Mouse (Mus musculus) kidney, postnatal 0 days (tissue): Measurements from ENCODE around the gene Fbrsl1. TPM values are rescaled to one million over a fixed set of nuclear protein-coding genes. Genes with fewer than 3 reads are reported as not detected.

Experiments
- ATAC-seq: fragments of 200-750 bp; cut with Nextera tagmentation; replicated peaks from 2 replicates; pipeline ENCODE4 v1.8.0; 2017; ENCODE audit warnings: low read depth, moderate number of reproducible peaks, moderate TSS enrichment, moderate library complexity; ENCODE audit not compliant: low FRiP score
- DNase-seq: peaks from one replicate; pipeline ENCODE4 v3.0.0-alpha.2; 2016; ENCODE audit warnings: low spot score
- H3K27ac ChIP-seq: fragments of 300-500 bp; sonication (generic); 2 replicates; pipeline ENCODE4 v1.5.1; 2014; ENCODE audit warnings: mild to moderate bottlenecking
- H3K27me3 ChIP-seq: fragments of 300-500 bp; sonication (generic); 2 replicates; pipeline ENCODE4 v1.6.1; 2014; ENCODE audit warnings: low read length, mixed read lengths; ENCODE audit not compliant: insufficient read depth
- H3K36me3 ChIP-seq: fragments of 300-500 bp; sonication (generic); 2 replicates; pipeline ENCODE4 v1.6.1; 2014; ENCODE audit warnings: low read length, mixed read lengths; ENCODE audit not compliant: insufficient read depth
- H3K4me1 ChIP-seq: fragments of 300-500 bp; sonication (generic); replicated peaks from 2 replicates; pipeline ENCODE4 v1.6.1; 2014; ENCODE audit warnings: antibody characterized with exemption, low read length, mixed read lengths; ENCODE audit not compliant: insufficient read depth
- H3K4me2 ChIP-seq: fragments of 300-500 bp; sonication (generic); 2 replicates; pipeline ENCODE4 v1.6.1; 2014; ENCODE audit warnings: mild to moderate bottlenecking, low read length, moderate library complexity, mixed read lengths
- H3K4me3 ChIP-seq: fragments of 300-500 bp; sonication (generic); replicated peaks from 2 replicates; pipeline ENCODE4 v1.5.1; 2014; ENCODE audit warnings: low read depth, low read length
- H3K9ac ChIP-seq: fragments of 300-500 bp; sonication (generic); 2 replicates; pipeline ENCODE4 v1.6.1; 2014; ENCODE audit warnings: low read depth, low read length
- H3K9me3 ChIP-seq: fragments of 300-500 bp; sonication (generic); replicated peaks from 2 replicates; pipeline ENCODE4 v1.6.1; 2016; ENCODE audit warnings: low read length, inconsistent platforms, mixed read lengths
- CTCF ChIP-seq: IDR thresholded peaks from 2 replicates; pipeline ENCODE4 v1.5.1; 2016; ENCODE audit warnings: antibody characterized with exemption, low read depth, mild to moderate bottlenecking, moderate library complexity
- WGBS: fragments of 180-500 bp; shearing (Covaris S2); extraction: QIAGEN DNeasy Blood & Tissue Kit; methylation state at CpG from one replicate; pipeline ENCODE4 v1.1.7; 2014; 5-methylcytosine and 5-hydroxymethylcytosine counted together
- polyA plus RNA-seq: library from polyadenylated mRNA; unstranded; fragments of >200 nt; fragmentation: Nextera tagmentation; extraction: Ambion mirVana; gene quantifications from 2 replicates; pipeline ENCODE4 v1.2.1, GENCODE M21; 2015

Gene Fbrsl1
- polyA plus RNA-seq, 1 experiment from 2014 or later = 14.0 TPM

DNA sequence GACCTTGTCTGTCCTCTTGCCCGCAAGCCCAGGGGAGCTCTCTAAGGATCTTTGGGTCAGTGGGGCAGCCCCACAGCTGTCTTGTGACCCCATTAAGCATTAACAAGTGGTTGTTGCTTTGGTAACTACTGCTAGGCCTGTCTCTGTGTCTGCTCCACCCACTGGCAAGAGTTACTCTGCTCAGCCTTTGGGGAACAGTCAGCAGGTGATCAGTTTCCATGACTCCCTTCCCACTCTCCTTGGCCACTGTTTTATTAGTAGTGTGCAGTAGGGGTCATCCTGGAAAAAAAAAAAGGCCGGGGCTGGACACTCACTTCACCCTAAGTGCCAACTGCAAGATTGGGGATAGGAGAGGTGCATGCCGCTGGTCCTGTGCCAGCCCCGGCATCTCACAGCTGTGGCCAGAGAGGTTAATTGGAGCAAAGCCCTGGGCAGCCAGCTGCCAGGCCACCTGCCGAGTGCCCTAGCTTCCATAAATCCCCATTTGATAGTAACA, 23.7 kb upstream of the Fbrsl1 start:
- H3K4me1 ChIP-seq = no peaks in the 10 kb centered on the region
- WGBS = 30% methylated on average over 5 of the region's 5 CpGs
- ATAC-seq (peak; percentile 84), DNase-seq (peak; percentile 31)
- H3K4me2 ChIP-seq = no peak overlapping the region
- H3K4me3 ChIP-seq = no peak overlapping the region
- H3K27ac ChIP-seq = no peak overlapping the region; the same call in 1 of the 2 replicates
- H3K9ac ChIP-seq = no peak overlapping the region
- H3K27me3 ChIP-seq = no peaks in the 10 kb centered on the region
- H3K9me3 ChIP-seq = no peaks in the 10 kb centered on the region
- no peak for TF ChIP-seq CTCF
- H3K36me3 ChIP-seq = no peaks in the 10 kb centered on the region

DNA sequence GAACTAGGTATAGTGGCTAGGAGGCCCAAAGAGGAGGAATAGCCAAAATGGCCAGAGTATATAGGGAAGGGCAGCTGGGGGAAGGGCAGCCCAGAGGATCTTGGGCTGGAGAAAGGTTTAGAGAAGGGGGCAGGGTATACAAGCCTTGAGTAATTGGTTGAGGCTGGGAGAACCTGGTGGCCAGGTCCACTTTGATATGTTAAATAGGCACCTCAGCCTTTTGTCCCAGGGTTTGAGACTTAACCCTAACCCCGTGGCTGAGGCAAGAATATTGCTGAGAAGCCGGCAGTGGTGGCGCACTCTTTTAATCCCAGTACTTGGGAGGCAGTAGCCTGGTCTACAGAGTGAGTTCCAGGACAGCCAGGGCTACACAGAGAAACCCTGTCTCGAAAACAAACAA, 23.0 kb upstream of the Fbrsl1 start:
- H3K9ac ChIP-seq = no peak overlapping the region
- no peaks in the 10 kb centered on the region for H3K4me1 ChIP-seq
- H3K9me3 ChIP-seq = no peaks in the 10 kb centered on the region
- H3K4me2 ChIP-seq = no peak overlapping the region
- TF ChIP-seq CTCF = no peak
- 43% methylated on average over 4 of the region's 4 CpGs for WGBS
- no peak for DNase-seq
- H3K36me3 ChIP-seq = no peaks in the 10 kb centered on the region
- no peak overlapping the region for H3K4me3 ChIP-seq
- ATAC-seq = no peak
- no peak overlapping the region for H3K27ac ChIP-seq
- H3K27me3 ChIP-seq = no peaks in the 10 kb centered on the region

- no peaks in the 10 kb centered on the region for H3K9me3 ChIP-seq
- H3K27me3 ChIP-seq = no peaks in the 10 kb centered on the region
- no peak for TF ChIP-seq CTCF
- no peaks in the 10 kb centered on the region for H3K36me3 ChIP-seq
- H3K4me2 ChIP-seq = no peak overlapping the region
- H3K4me1 ChIP-seq = no peaks in the 10 kb centered on the region
- DNase-seq (no peak), ATAC-seq (no peak)
- H3K4me3 ChIP-seq = no peak overlapping the region
- H3K27ac ChIP-seq = no peak overlapping the region
- WGBS = 76% methylated on average over 8 of the region's 8 CpGs
- no peak overlapping the region for H3K9ac ChIP-seq
These were observed 21.1 kb upstream of the Fbrsl1 start for GRCm38 (mm10) chr5:110469227-110469925.

DNA sequence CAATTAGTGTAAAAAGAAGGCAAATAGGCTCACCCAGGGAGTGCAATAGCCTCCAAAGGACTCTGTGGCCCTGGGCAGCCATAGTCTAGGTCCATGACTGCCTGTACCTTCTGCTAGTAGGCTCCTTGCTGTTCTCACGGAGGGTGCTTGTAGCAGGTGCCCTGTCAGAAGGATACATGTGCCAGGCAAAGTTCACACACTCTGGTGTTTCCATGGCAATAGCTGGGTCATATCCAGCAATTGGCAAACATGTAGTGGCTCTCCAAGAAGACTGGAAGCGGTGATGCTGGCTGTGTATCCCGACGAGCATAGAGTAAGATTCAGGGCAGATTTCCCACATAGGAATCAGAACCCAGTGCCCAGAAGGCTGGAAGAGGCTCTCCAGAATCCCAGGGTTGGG, 20.0 kb upstream of the Fbrsl1 start:
- no peak overlapping the region for H3K4me3 ChIP-seq
- no peak overlapping the region for H3K4me2 ChIP-seq
- H3K27me3 ChIP-seq = no peaks in the 10 kb centered on the region
- 85% methylated on average over 4 of the region's 4 CpGs for WGBS
- no peaks in the 10 kb centered on the region for H3K36me3 ChIP-seq
- H3K9ac ChIP-seq = no peak overlapping the region
- TF ChIP-seq CTCF = no peak
- ATAC-seq (no peak), DNase-seq (no peak)
- H3K4me1 ChIP-seq = no peaks in the 10 kb centered on the region
- H3K27ac ChIP-seq = no peak overlapping the region
- no peaks in the 10 kb centered on the region for H3K9me3 ChIP-seq

DNA sequence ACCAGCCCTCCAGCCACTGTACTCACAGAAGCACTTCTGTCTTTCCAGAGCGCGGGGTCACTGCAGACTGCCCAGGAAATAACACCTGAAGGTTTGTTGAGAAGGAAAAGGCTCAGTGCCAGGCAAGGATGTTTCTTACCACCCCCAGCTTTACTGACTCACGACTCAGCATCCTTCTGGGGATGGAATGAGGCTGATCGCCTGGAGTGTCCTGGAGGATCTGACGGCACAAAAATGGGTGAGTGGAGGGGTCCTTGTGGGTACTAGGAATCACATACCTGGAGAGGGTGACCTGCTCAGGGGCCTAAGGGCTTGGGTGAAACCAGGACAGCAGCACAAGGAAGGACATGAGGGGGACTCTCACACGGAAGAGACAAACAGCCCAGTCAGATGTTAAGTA, 19.4 kb upstream of the Fbrsl1 start:
- ATAC-seq = no peak
- Histone ChIP-seq H3K9ac (no peak overlapping the region), H3K4me3 (no peak overlapping the region), H3K27ac (no peak overlapping the region), H3K9me3 (no peaks in the 10 kb centered on the region), H3K4me1 (no peaks in the 10 kb centered on the region), H3K36me3 (no peaks in the 10 kb centered on the region), H3K4me2 (no peak overlapping the region), H3K27me3 (no peaks in the 10 kb centered on the region)
- DNase-seq = no peak
- WGBS = 72% methylated on average over 6 of the region's 6 CpGs
- no peak for TF ChIP-seq CTCF

DNA sequence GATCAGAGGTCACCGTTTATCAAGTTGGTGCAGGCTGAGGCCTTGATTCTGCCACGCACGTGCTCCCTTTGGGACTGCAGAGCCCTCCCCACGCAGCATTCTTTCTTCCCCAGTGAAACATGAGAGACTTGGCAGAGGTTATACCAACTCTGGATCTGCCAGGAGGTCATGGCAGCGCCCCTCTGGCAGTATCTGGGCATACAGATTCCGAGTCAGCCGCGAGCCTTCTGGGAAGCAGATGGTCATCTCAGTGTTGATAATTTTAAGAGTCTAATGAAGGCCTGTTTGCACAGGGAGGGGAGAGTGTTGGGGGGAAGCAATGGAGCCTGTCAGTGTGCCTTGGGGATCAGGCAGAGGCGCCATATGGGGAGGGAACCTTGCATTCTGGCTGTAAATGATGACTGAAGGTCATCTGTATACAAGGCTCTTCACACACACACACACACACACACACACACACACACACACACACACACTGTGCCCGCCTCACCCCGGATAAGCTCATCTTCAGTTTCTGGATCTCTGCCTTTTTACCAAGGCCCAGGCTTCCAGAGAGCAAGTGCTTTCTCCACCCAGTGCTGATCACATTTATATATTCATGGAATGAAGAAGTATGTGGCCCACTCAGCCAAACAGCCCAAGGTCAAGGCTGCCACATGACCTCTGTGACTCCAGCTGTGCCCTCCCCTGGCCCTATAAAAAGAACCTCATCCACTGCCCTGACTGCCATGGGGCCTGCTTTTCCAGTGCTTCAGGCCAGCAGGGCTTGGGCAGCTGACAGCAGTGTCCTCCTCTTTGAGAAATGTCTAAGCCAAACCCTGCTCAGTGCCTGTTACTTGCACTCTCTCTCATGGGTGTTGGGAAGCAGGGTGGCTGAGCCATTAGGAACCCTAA, 18.5 kb upstream of the Fbrsl1 start:
- H3K27ac ChIP-seq = no peak overlapping the region
- H3K27me3 ChIP-seq = no peaks in the 10 kb centered on the region
- TF ChIP-seq CTCF = no peak
- no peak overlapping the region for H3K4me2 ChIP-seq
- 43% methylated on average over 11 of the region's 11 CpGs for WGBS
- H3K36me3 ChIP-seq = no peaks in the 10 kb centered on the region
- H3K9me3 ChIP-seq = no peaks in the 10 kb centered on the region
- ATAC-seq = peak; percentile 27; the same call in 1 of the 2 replicates
- no peak overlapping the region for H3K4me3 ChIP-seq
- H3K9ac ChIP-seq = no peak overlapping the region
- H3K4me1 ChIP-seq = no peaks in the 10 kb centered on the region
- peak; percentile 44 for DNase-seq
